Mouse (Mus musculus): ENCODE data around the gene Fgr. TPM values are rescaled to one million over a fixed set of nuclear protein-coding genes. Genes with fewer than 3 reads are reported as not detected.

The Fgr gene
- total RNA-seq, 2 experiments from 2014 or later, result 2.4 TPM; not detected in 1

- peak; percentile 43 for ATAC-seq (replicated peaks; ENCODE audit: poor library complexity, severe bottlenecking)
Observed at GRCm38 (mm10) chr4:132958741-132959678, 14.9 kb upstream of the Fgr start.

GRCm38 (mm10) chr4:132959679-132960045, 14.2 kb upstream of the Fgr start:
- no peak; the same call in 1 of the 2 replicates for ATAC-seq (replicated peaks; ENCODE audit: poor library complexity, severe bottlenecking)

- ATAC-seq (replicated peaks; ENCODE audit: poor library complexity, severe bottlenecking), result no peak
Observed at GRCm38 (mm10) chr4:132960313-132960712, 13.6 kb upstream of the Fgr start.

GRCm38 (mm10) chr4:132960864-132961639, 12.8 kb upstream of the Fgr start:
- peak; percentile 29; the same call in 1 of the 2 replicates for ATAC-seq (replicated peaks; ENCODE audit: poor library complexity, severe bottlenecking)

GRCm38 (mm10) chr4:132961866-132962265, 12.0 kb upstream of the Fgr start:
- ATAC-seq (replicated peaks; ENCODE audit: poor library complexity, severe bottlenecking), result no peak

GRCm38 (mm10) chr4:132962628-132963027, 11.3 kb upstream of the Fgr start:
- peak; percentile 49 for ATAC-seq (replicated peaks; ENCODE audit: poor library complexity, severe bottlenecking)

- ATAC-seq (replicated peaks; ENCODE audit: poor library complexity, severe bottlenecking), result no peak
Observed at GRCm38 (mm10) chr4:132963436-132963835, 10.5 kb upstream of the Fgr start.

GRCm38 (mm10) chr4:132964064-132964463, 9.8 kb upstream of the Fgr start:
- ATAC-seq (replicated peaks; ENCODE audit: poor library complexity, severe bottlenecking), result no peak

- ATAC-seq (replicated peaks; ENCODE audit: poor library complexity, severe bottlenecking), result no peak
Observed at GRCm38 (mm10) chr4:132964473-132964872, 9.4 kb upstream of the Fgr start.

- no peak; the same call in 1 of the 2 replicates for ATAC-seq (replicated peaks; ENCODE audit: poor library complexity, severe bottlenecking)
Observed at GRCm38 (mm10) chr4:132968105-132968938, 5.6 kb upstream of the Fgr start.

- ATAC-seq (replicated peaks; ENCODE audit: poor library complexity, severe bottlenecking), result no peak
Observed at GRCm38 (mm10) chr4:132971601-132972000, 2.3 kb upstream of the Fgr start.

GRCm38 (mm10) chr4:132972101-132972500, 1.8 kb upstream of the Fgr start:
- ATAC-seq (replicated peaks; ENCODE audit: poor library complexity, severe bottlenecking), result no peak

- no peak for ATAC-seq (replicated peaks; ENCODE audit: poor library complexity, severe bottlenecking)
Observed at GRCm38 (mm10) chr4:132972556-132972955, 1.3 kb upstream of the Fgr start.

GRCm38 (mm10) chr4:132973186-132973585, 709 bp upstream of the Fgr start:
- ATAC-seq (replicated peaks; ENCODE audit: poor library complexity, severe bottlenecking), result no peak

GRCm38 (mm10) chr4:132974904-132975303, 1.0 kb downstream of the Fgr start:
- ATAC-seq (replicated peaks; ENCODE audit: poor library complexity, severe bottlenecking), result no peak

GRCm38 (mm10) chr4:132975791-132976190, 1.9 kb downstream of the Fgr start:
- ATAC-seq (replicated peaks; ENCODE audit: poor library complexity, severe bottlenecking), result no peak

GRCm38 (mm10) chr4:132976729-132977128, 2.8 kb downstream of the Fgr start:
- ATAC-seq (replicated peaks; ENCODE audit: poor library complexity, severe bottlenecking), result peak; percentile 72

- no peak for ATAC-seq (replicated peaks; ENCODE audit: poor library complexity, severe bottlenecking)
Observed at GRCm38 (mm10) chr4:132977597-132977996, 3.7 kb downstream of the Fgr start.

- ATAC-seq (replicated peaks; ENCODE audit: poor library complexity, severe bottlenecking), result no peak
Observed at GRCm38 (mm10) chr4:132979186-132979585, 5.3 kb downstream of the Fgr start.

- no peak for ATAC-seq (replicated peaks; ENCODE audit: poor library complexity, severe bottlenecking)
Observed at GRCm38 (mm10) chr4:132981621-132982020, 7.7 kb downstream of the Fgr start.
